Mouse (Mus musculus) forebrain, embryonic 11.5 days (tissue): ENCODE data around the gene B4galt1. TPM values are rescaled to one million over a fixed set of nuclear protein-coding genes. Genes with fewer than 3 reads are reported as not detected.

ENCODE experiments used
- ATAC-seq: fragments of 200-750 bp; cut with Nextera tagmentation; replicated peaks from 2 replicates; pipeline ENCODE4 v1.8.0; 2017; ENCODE audit warnings: moderate TSS enrichment; ENCODE audit not compliant: low FRiP score
- DNase-seq: peaks from one replicate; pipeline ENCODE4 v3.0.0-alpha.2; 2017; ENCODE audit warnings: low spot score
- H3K27ac ChIP-seq: fragments of 300-500 bp; sonication (generic); 2 replicates; pipeline ENCODE4 v1.5.1; 2014; ENCODE audit warnings: low read depth, low read length
- H3K27me3 ChIP-seq: fragments of 300-500 bp; sonication (generic); 2 replicates; pipeline ENCODE4 v1.6.1; 2014; ENCODE audit warnings: mild to moderate bottlenecking, low read length, mixed read lengths; ENCODE audit not compliant: control insufficient read depth, insufficient read depth
- H3K36me3 ChIP-seq: fragments of 300-500 bp; sonication (generic); 2 replicates; pipeline ENCODE4 v1.6.1; 2014; ENCODE audit warnings: mild to moderate bottlenecking, low read length, moderate library complexity, mixed read lengths; ENCODE audit not compliant: control insufficient read depth, insufficient read depth
- H3K4me1 ChIP-seq: fragments of 300-500 bp; sonication (generic); replicated peaks from 2 replicates; pipeline ENCODE4 v1.6.1; 2014; ENCODE audit warnings: low read length, mixed read lengths; ENCODE audit not compliant: control insufficient read depth, insufficient read depth
- H3K4me2 ChIP-seq: fragments of 300-500 bp; sonication (generic); 2 replicates; pipeline ENCODE4 v1.6.1; 2014; ENCODE audit warnings: low read depth, mild to moderate bottlenecking, low read length, moderate library complexity, mixed read lengths; ENCODE audit not compliant: severe bottlenecking
- H3K4me3 ChIP-seq: fragments of 300-500 bp; sonication (generic); 2 replicates; pipeline ENCODE4 v1.5.1; 2014; ENCODE audit warnings: low read depth, low read length
- H3K9ac ChIP-seq: fragments of 300-500 bp; sonication (generic); 2 replicates; pipeline ENCODE4 v1.6.1; 2014; ENCODE audit warnings: low read length
- H3K9me3 ChIP-seq: fragments of 300-500 bp; sonication (generic); 2 replicates; pipeline ENCODE4 v1.6.1; 2016; ENCODE audit warnings: low read length, mixed read lengths; ENCODE audit not compliant: control insufficient read depth
- WGBS: fragments of 180-500 bp; shearing (Covaris S2); extraction: QIAGEN DNeasy Blood & Tissue Kit; methylation state at CpG from one replicate; pipeline ENCODE4 v1.1.7; 2014; 5-methylcytosine and 5-hydroxymethylcytosine counted together
- polyA plus RNA-seq: library from polyadenylated mRNA; unstranded; fragments of >200 nt; fragmentation: Nextera tagmentation; extraction: Ambion mirVana; gene quantifications from 2 replicates; pipeline ENCODE4 v1.2.1, GENCODE M21; 2014

B4galt1 gene
- polyA plus RNA-seq, 1 experiment from 2014 or later: 19.3 TPM

DNA sequence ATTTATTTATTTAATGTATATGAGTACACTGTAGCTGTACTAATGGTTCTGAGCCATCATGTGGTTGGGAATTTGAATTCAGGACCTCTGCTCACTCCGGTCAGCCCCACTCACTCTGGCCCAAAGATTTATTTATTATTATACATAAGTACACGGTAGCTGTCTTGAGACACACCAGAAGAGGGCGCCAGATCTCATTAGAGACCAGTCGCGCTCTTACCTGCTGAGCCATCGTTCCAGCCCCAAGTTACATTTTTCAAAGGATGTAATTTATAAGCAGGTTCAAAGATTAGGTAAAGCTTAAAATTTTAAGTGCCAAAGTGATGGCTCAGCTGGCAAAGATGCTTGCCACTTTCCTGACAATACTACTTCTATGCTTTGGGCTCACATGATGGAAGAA is 75.1 kb downstream of the B4galt1 start:
- H3K4me3 ChIP-seq: no peak overlapping the region
- no peaks in the 10 kb centered on the region for H3K36me3 ChIP-seq
- H3K27me3 ChIP-seq: no peaks in the 10 kb centered on the region
- no peak overlapping the region for H3K9ac ChIP-seq
- 85% methylated on average over 6 of the region's 6 CpGs for WGBS
- H3K27ac ChIP-seq: no peak overlapping the region
- no peak for DNase-seq
- no peaks in the 10 kb centered on the region for H3K9me3 ChIP-seq
- peaks cover 5% of the 10 kb centered on the region; the same call in 1 of the 2 replicates for H3K4me1 ChIP-seq
- no peak overlapping the region for H3K4me2 ChIP-seq
- ATAC-seq: no peak

DNA sequence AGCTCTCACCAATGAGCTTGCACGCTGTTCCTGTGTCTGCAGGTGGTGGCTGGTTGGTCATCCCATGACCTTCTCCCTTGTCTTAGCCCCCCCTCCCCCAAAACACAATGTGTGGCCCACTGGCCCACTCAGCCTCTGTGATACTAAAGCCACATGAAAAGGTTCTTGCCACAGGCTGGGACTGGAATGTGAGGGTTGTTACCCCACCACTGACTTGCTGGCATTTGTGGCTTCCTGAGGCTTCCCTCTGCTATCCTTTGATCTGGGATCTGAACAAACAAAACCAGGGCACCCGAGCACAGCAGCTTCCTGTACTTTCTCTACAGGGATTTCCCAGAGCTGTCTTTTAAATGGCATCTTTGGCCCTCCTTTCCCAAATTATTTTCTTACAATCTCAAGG is 76.7 kb downstream of the B4galt1 start:
- Histone ChIP-seq H3K27ac (no peak overlapping the region), H3K4me1 (peaks cover 5% of the 10 kb centered on the region; the same call in 1 of the 2 replicates), H3K4me2 (no peak overlapping the region), H3K9ac (no peak overlapping the region), H3K4me3 (no peak overlapping the region), H3K36me3 (no peaks in the 10 kb centered on the region), H3K27me3 (no peaks in the 10 kb centered on the region), H3K9me3 (no peaks in the 10 kb centered on the region)
- ATAC-seq: no peak
- DNase-seq: no peak
- WGBS: 26% methylated on average over 2 of the region's 2 CpGs

GRCm38 (mm10) chr4:40776416-40776815 is 77.4 kb downstream of the B4galt1 start:
- H3K27ac ChIP-seq: no peak overlapping the region
- no peak for ATAC-seq
- WGBS: 77% methylated on average over 4 of the region's 4 CpGs

GRCm38 (mm10) chr4:40774279-40775259 is 79.2 kb downstream of the B4galt1 start:
- no peak overlapping the region for H3K27ac ChIP-seq

More at GRCm38 (mm10) chr4:40776416-40776815, 77.4 kb downstream of the B4galt1 start:
- Histone ChIP-seq H3K36me3 (no peaks in the 10 kb centered on the region), H3K27me3 (no peaks in the 10 kb centered on the region), H3K4me3 (no peak overlapping the region), H3K9ac (no peak overlapping the region), H3K9me3 (no peaks in the 10 kb centered on the region), H3K4me1 (peaks cover 5% of the 10 kb centered on the region; the same call in 1 of the 2 replicates), H3K4me2 (no peak overlapping the region)
- no peak for DNase-seq

DNA sequence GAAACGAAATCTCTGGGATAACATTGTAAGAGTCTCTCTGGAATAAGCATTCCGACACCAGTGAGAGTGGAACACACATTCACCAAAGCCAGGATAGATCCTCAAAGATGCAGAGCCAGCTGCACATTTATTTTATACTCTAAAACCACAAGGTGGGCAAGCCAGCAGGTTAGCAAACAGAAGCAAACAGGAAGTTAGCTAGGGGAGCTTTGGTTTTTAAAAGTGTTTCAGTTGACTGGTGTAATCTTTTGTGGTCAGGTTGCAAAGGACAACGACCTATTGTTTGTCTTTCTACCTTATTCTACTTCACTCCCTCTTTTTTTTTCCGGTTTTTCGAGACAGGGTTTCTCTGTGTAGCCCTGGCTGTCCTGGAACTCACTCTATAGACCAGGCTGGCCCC is 93.9 kb downstream of the B4galt1 start:
- Histone ChIP-seq H3K4me2 (no peak overlapping the region), H3K36me3 (no peaks in the 10 kb centered on the region; the same call in 1 of the 2 replicates), H3K4me3 (no peak overlapping the region), H3K9me3 (no peaks in the 10 kb centered on the region), H3K4me1 (no peaks in the 10 kb centered on the region), H3K9ac (no peak overlapping the region), H3K27me3 (no peaks in the 10 kb centered on the region; the same call in 1 of the 2 replicates), H3K27ac (no peak overlapping the region)
- WGBS: 66% methylated on average over 5 of the region's 5 CpGs
- DNase-seq (no peak), ATAC-seq (no peak)

More at GRCm38 (mm10) chr4:40774279-40775259, 79.2 kb downstream of the B4galt1 start:
- Histone ChIP-seq H3K9ac (peak overlapping the region; percentile 27), H3K36me3 (no peaks in the 10 kb centered on the region), H3K4me3 (no peak overlapping the region), H3K4me2 (peak overlapping the region; percentile 33; the same call in 1 of the 2 replicates), H3K9me3 (no peaks in the 10 kb centered on the region), H3K27me3 (no peaks in the 10 kb centered on the region), H3K4me1 (peaks cover 5% of the 10 kb centered on the region; the same call in 1 of the 2 replicates)
- WGBS: 22% methylated on average over 12 of the region's 12 CpGs
- DNase-seq (peak; percentile 86), ATAC-seq (peak; percentile 65)

DNA sequence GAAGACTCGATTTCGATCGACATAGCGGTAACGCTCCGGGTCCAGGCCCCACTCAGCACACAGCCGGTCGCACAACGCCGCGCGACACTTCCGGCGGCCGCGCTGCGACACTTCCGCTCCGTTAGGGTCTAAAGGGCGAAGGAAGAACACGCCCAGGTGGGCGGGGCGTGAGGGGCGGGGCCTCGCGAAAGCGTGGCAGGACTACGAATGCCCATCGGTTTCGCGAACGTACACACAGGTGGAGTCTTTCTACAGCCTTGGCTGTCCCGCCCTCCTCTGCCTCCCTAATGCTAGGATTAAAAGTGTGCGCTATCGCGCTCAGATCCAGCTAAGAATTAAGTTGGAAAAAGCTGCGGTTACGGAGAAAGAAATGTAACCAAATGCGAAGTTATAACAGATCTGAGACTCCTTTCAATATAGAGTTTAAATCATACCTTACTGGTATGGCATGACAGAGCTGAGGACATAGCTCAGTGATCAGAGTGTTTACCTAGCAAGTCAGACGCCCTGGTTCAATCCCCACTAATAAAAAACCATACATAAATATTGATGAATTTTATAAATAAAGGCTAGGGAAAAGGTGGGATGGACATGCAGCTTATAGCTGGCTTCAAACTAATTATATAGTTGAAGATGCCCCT is 95.9 kb downstream of the B4galt1 start, which contains the start of gene Smu1:
Smu1 (minus strand) TSS at position 144 of the 641 bp plus-strand sequence.
- 0% methylated on average over 40 of the region's 40 CpGs for WGBS
- Histone ChIP-seq H3K27me3 (no peaks in the 10 kb centered on the region; the same call in 1 of the 2 replicates), H3K36me3 (peaks cover 5% of the 10 kb centered on the region; the same call in 1 of the 2 replicates), H3K4me2 (peak within 1 kb of the TSS; percentile 70), H3K4me3 (peak within 1 kb of the TSS; percentile 99), H3K9me3 (no peaks in the 10 kb centered on the region), H3K9ac (peak within 1 kb of the TSS; percentile 87), H3K27ac (no peak within 1 kb of the TSS), H3K4me1 (no peaks in the 10 kb centered on the region)
- DNase-seq: peak; percentile 98
- peak; percentile 99 for ATAC-seq

- Histone ChIP-seq H3K36me3 (peaks cover 5% of the 10 kb centered on the region; the same call in 1 of the 2 replicates), H3K27me3 (no peaks in the 10 kb centered on the region; the same call in 1 of the 2 replicates), H3K4me1 (no peaks in the 10 kb centered on the region), H3K4me3 (peak overlapping the region; percentile 99), H3K4me2 (peak overlapping the region; percentile 65), H3K27ac (no peak overlapping the region), H3K9me3 (no peaks in the 10 kb centered on the region), H3K9ac (peak overlapping the region; percentile 87)
- ATAC-seq: peak; percentile 81
- no peak for DNase-seq
- under 1% methylated on average over 36 of the region's 39 CpGs for WGBS
These were observed 96.5 kb downstream of the B4galt1 start for GRCm38 (mm10) chr4:40757157-40757779.
